Mouse (Mus musculus) embryonic facial prominence, embryonic 14.5 days (tissue): ENCODE results near the gene Gm20388. TPM values are rescaled to one million over a fixed set of nuclear protein-coding genes. Genes with fewer than 3 reads are reported as not detected.

Experiments used
- ATAC-seq: fragments of 200-750 bp; cut with Nextera tagmentation; 2 replicates; pipeline ENCODE4 v1.8.0; 2017; ENCODE audit warnings: low read depth, moderate number of reproducible peaks, moderate TSS enrichment
- DNase-seq: peaks from one replicate; pipeline ENCODE4 v3.0.0-alpha.2; 2015; ENCODE audit warnings: low spot score
- H3K27ac ChIP-seq: fragments of 300-500 bp; sonication (generic); replicated peaks from 2 replicates; pipeline ENCODE4 v1.5.1; 2014; ENCODE audit warnings: low read depth, mild to moderate bottlenecking, low read length, moderate library complexity
- H3K27me3 ChIP-seq: fragments of 300-500 bp; sonication (generic); replicated peaks from 2 replicates; pipeline ENCODE4 v1.6.1; 2014; ENCODE audit warnings: low read length; ENCODE audit not compliant: control insufficient read depth, insufficient read depth
- H3K36me3 ChIP-seq: fragments of 300-500 bp; sonication (generic); 2 replicates; pipeline ENCODE4 v1.6.1; 2014; ENCODE audit warnings: low read length, mixed read lengths; ENCODE audit not compliant: control insufficient read depth, insufficient read depth
- H3K4me1 ChIP-seq: fragments of 300-500 bp; sonication (generic); 2 replicates; pipeline ENCODE4 v1.6.1; 2014; ENCODE audit warnings: antibody characterized with exemption, low read length; ENCODE audit not compliant: control insufficient read depth, insufficient read depth
- H3K4me2 ChIP-seq: fragments of 300-500 bp; sonication (generic); 2 replicates; pipeline ENCODE4 v1.6.1; 2014; ENCODE audit warnings: low read depth, mild to moderate bottlenecking, low read length, moderate library complexity, mixed read lengths
- H3K4me3 ChIP-seq: fragments of 300-500 bp; sonication (generic); 2 replicates; pipeline ENCODE4 v1.5.1; 2014; ENCODE audit warnings: low read depth, mild to moderate bottlenecking, low read length
- H3K9ac ChIP-seq: fragments of 300-500 bp; sonication (generic); 2 replicates; pipeline ENCODE4 v1.6.1; 2014; ENCODE audit warnings: low read depth, mild to moderate bottlenecking, low read length, moderate library complexity, mixed read lengths
- H3K9me3 ChIP-seq: fragments of 300-500 bp; sonication (generic); 2 replicates; pipeline ENCODE4 v1.6.1; 2016; ENCODE audit warnings: low read length; ENCODE audit not compliant: control insufficient read depth
- WGBS: fragments of 180-500 bp; shearing (Covaris S2); extraction: QIAGEN DNeasy Blood & Tissue Kit; methylation state at CpG from one replicate; pipeline ENCODE4 v1.1.7; 2014; 5-methylcytosine and 5-hydroxymethylcytosine counted together
- polyA plus RNA-seq: library from polyadenylated mRNA; unstranded; fragments of >200 nt; fragmentation: Nextera tagmentation; extraction: Ambion mirVana; gene quantifications from 2 replicates; pipeline ENCODE4 v1.2.1, GENCODE M21; 2014

Gene Gm20388
- polyA plus RNA-seq, 1 experiment from 2014 or later: not detected

GRCm38 (mm10) chr8:120533380-120533779, 622.7 kb downstream of the Gm20388 start:
- DNase-seq (no peak), ATAC-seq (no peak)
- Histone ChIP-seq H3K9me3 (no peaks in the 10 kb centered on the region), H3K27me3 (peaks cover 8% of the 10 kb centered on the region; the same call in 1 of the 2 replicates), H3K27ac (no peak overlapping the region), H3K4me2 (peak overlapping the region; percentile 50; the same call in 1 of the 2 replicates), H3K4me1 (peaks cover 58% of the 10 kb centered on the region), H3K4me3 (no peak overlapping the region), H3K9ac (no peak overlapping the region; the same call in 1 of the 2 replicates), H3K36me3 (no peaks in the 10 kb centered on the region)
- 39% methylated on average over 3 of the region's 3 CpGs for WGBS

- Histone ChIP-seq H3K27ac (no peak overlapping the region), H3K27me3 (peaks cover 8% of the 10 kb centered on the region; the same call in 1 of the 2 replicates), H3K9me3 (no peaks in the 10 kb centered on the region), H3K4me1 (peaks cover 61% of the 10 kb centered on the region), H3K4me2 (no peak overlapping the region), H3K36me3 (no peaks in the 10 kb centered on the region), H3K9ac (no peak overlapping the region), H3K4me3 (no peak overlapping the region)
- WGBS: 49% methylated on average over 8 of the region's 8 CpGs
- no peak for ATAC-seq
- DNase-seq: no peak
These were observed 623.4 kb downstream of the Gm20388 start for GRCm38 (mm10) chr8:120534080-120534479.

GRCm38 (mm10) chr8:120534504-120535368, 624.1 kb downstream of the Gm20388 start:
- WGBS: 8% methylated on average over 13 of the region's 14 CpGs
- H3K9me3 ChIP-seq: no peaks in the 10 kb centered on the region
- DNase-seq (peak; percentile 91), ATAC-seq (peak; percentile 55)
- H3K9ac ChIP-seq: no peak overlapping the region
- H3K27ac ChIP-seq: no peak overlapping the region
- peaks cover 8% of the 10 kb centered on the region; the same call in 1 of the 2 replicates for H3K27me3 ChIP-seq
- H3K36me3 ChIP-seq: no peaks in the 10 kb centered on the region
- H3K4me3 ChIP-seq: no peak overlapping the region
- peaks cover 67% of the 10 kb centered on the region for H3K4me1 ChIP-seq
- H3K4me2 ChIP-seq: peak overlapping the region; percentile 99

- Histone ChIP-seq H3K4me1 (peaks cover 75% of the 10 kb centered on the region), H3K36me3 (no peaks in the 10 kb centered on the region), H3K9ac (peak overlapping the region; percentile 63), H3K27me3 (peaks cover 8% of the 10 kb centered on the region; the same call in 1 of the 2 replicates), H3K9me3 (no peaks in the 10 kb centered on the region), H3K4me2 (peak overlapping the region; percentile 99), H3K27ac (peak overlapping the region; percentile 86), H3K4me3 (peak overlapping the region; percentile 64)
- 0% methylated on average over 15 of the region's 79 CpGs for WGBS
- peak; percentile 3; the same call in 1 of the 2 replicates for ATAC-seq
- DNase-seq: peak; percentile 67
These were observed 625.0 kb downstream of the Gm20388 start for GRCm38 (mm10) chr8:120535452-120536305.

DNA sequence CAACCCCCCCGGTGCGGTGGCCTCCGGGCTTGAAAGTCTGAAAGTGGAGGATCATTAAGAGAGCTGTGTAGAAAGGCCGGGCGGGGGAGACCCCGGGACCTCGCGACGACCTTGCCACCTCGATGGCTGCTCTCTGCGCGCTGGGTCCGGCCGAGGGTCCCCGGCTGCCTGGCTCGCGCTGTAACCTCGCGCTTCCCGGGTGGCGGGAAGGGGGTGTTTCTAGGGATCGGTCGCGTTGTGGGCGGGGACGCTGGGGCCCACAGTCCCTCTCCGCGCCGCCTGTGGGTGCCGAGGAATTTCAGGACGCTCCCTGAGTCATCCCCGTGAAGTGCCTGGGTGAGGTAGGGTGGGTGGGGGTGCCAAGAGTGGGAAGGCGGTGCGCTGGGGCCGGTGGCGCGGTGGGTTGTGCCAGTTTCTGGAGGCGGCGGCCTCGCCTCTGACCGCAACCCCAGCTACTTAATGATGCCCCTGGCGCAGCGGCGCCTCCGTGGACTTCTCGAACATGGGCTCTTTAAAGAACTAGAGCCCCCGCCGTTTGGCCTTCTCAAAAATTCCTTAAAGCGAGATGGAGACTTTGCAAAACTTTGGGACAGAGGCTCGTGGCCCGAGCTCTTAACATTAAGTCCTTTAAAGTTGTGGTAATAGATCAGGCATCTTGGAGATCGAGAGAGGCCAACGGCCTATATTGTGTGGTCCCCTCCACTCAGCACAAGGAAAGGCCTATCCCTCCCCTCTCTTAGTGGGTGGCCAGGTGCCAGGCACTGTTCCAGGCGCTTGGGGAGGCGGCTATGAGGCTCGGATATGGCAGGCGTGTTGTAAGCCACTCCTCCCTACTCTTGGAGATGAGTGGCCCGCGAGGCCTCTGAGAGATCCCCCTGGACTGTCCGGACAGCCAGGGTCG, 625.9 kb downstream of the Gm20388 start:
- peaks cover 69% of the 10 kb centered on the region for H3K4me1 ChIP-seq
- H3K36me3 ChIP-seq: no peaks in the 10 kb centered on the region
- H3K4me2 ChIP-seq: peak overlapping the region; percentile 99
- no peaks in the 10 kb centered on the region for H3K9me3 ChIP-seq
- peaks cover 8% of the 10 kb centered on the region; the same call in 1 of the 2 replicates for H3K27me3 ChIP-seq
- DNase-seq (peak; percentile 65), ATAC-seq (peak; percentile 41)
- peak overlapping the region; percentile 64 for H3K4me3 ChIP-seq
- peak overlapping the region; percentile 63 for H3K9ac ChIP-seq
- peak overlapping the region; percentile 86 for H3K27ac ChIP-seq
- under 1% methylated on average over 39 of the region's 61 CpGs for WGBS

DNA sequence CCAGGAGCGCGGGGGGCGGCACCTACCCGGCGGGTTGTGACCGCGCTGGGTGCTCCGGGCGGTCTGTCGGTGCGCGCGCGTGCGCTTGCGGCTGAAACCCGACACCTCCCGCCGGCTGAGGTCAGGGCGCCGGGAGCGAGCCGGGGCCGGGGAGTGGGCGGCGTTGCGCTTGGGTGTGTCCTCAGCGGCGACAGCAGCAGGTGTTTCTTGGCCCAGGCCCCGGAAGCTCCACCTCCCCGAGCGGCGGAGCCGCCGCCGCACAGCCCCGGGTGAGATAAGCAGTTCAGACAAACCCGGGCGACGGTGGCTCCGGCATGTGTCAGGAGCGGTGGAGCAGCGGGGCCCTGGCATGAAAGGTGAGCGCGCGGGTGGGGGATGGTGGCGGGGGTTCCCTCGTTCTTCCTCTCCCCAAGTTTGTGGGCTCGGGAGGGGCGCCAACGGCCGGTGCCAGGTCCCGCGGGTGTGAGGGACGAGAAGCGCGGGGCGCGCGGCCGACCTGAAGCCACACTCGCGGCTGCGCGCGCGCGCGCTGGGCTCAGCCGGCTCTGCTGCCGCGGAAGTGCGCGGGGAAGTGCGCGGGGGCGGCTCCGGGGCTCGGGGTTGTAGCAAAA, 626.7 kb downstream of the Gm20388 start:
- H3K27ac ChIP-seq: peak overlapping the region; percentile 86
- H3K4me1 ChIP-seq: peaks cover 61% of the 10 kb centered on the region
- peak; percentile 87 for DNase-seq
- WGBS: 1% methylated on average over 42 of the region's 79 CpGs
- peaks cover 8% of the 10 kb centered on the region; the same call in 1 of the 2 replicates for H3K27me3 ChIP-seq
- ATAC-seq: peak; percentile 53
- no peaks in the 10 kb centered on the region for H3K36me3 ChIP-seq
- H3K4me3 ChIP-seq: peak overlapping the region; percentile 64
- no peaks in the 10 kb centered on the region for H3K9me3 ChIP-seq
- H3K9ac ChIP-seq: peak overlapping the region; percentile 63
- H3K4me2 ChIP-seq: peak overlapping the region; percentile 99

GRCm38 (mm10) chr8:120537818-120538396, 627.3 kb downstream of the Gm20388 start:
- peak overlapping the region; percentile 99 for H3K4me2 ChIP-seq
- DNase-seq: peak; percentile 83
- H3K4me3 ChIP-seq: peak overlapping the region; percentile 64
- peak overlapping the region; percentile 86 for H3K27ac ChIP-seq
- H3K27me3 ChIP-seq: peaks cover 8% of the 10 kb centered on the region; the same call in 1 of the 2 replicates
- H3K4me1 ChIP-seq: peaks cover 59% of the 10 kb centered on the region
- ATAC-seq: 0 out of 2 replicates have a peak, but pooled peaks have one; percentile 3
- H3K36me3 ChIP-seq: no peaks in the 10 kb centered on the region
- H3K9ac ChIP-seq: peak overlapping the region; percentile 63
- H3K9me3 ChIP-seq: no peaks in the 10 kb centered on the region
- 2% methylated on average over 19 of the region's 46 CpGs for WGBS
